Mouse (Mus musculus) kidney, embryonic 16.5 days (tissue): ENCODE data around the gene Rsph9. TPM values are rescaled to one million over a fixed set of nuclear protein-coding genes. Genes with fewer than 3 reads are reported as not detected.

Source experiments
- ATAC-seq: fragments of 200-750 bp; cut with Nextera tagmentation; 2 replicates; pipeline ENCODE4 v1.8.0; 2017; ENCODE audit warnings: moderate TSS enrichment; ENCODE audit not compliant: low FRiP score, low TSS enrichment
- H3K27ac ChIP-seq: fragments of 300-500 bp; sonication (generic); 2 replicates; pipeline ENCODE4 v1.5.1; 2014; ENCODE audit warnings: low read length
- H3K27me3 ChIP-seq: fragments of 300-500 bp; sonication (generic); 2 replicates; pipeline ENCODE4 v1.6.1; 2014; ENCODE audit warnings: low read length, control low read depth, mixed read lengths; ENCODE audit not compliant: insufficient read depth
- H3K36me3 ChIP-seq: fragments of 300-500 bp; sonication (generic); 2 replicates; pipeline ENCODE4 v1.6.1; 2014; ENCODE audit warnings: low read length, control low read depth, mixed read lengths; ENCODE audit not compliant: insufficient read depth
- H3K4me1 ChIP-seq: fragments of 300-500 bp; sonication (generic); 2 replicates; pipeline ENCODE4 v1.6.1; 2014; ENCODE audit warnings: low read length, control low read depth, mixed read lengths; ENCODE audit not compliant: insufficient read depth
- H3K4me2 ChIP-seq: fragments of 300-500 bp; sonication (generic); replicated peaks from 2 replicates; pipeline ENCODE4 v1.6.1; 2014; ENCODE audit warnings: low read depth, low read length
- H3K4me3 ChIP-seq: fragments of 300-500 bp; sonication (generic); 2 replicates; pipeline ENCODE4 v1.5.1; 2014; ENCODE audit warnings: mild to moderate bottlenecking, low read length
- H3K9ac ChIP-seq: fragments of 300-500 bp; sonication (generic); replicated peaks from 2 replicates; pipeline ENCODE4 v1.6.1; 2014; ENCODE audit warnings: low read length
- H3K9me3 ChIP-seq: fragments of 300-500 bp; sonication (generic); 2 replicates; pipeline ENCODE4 v1.6.1; 2016; ENCODE audit warnings: low read length, control low read depth
- WGBS: fragments of 180-500 bp; shearing (Covaris S2); extraction: QIAGEN DNeasy Blood & Tissue Kit; methylation state at CpG from one replicate; pipeline ENCODE4 v1.1.7; 2014; 5-methylcytosine and 5-hydroxymethylcytosine counted together
- polyA plus RNA-seq: library from polyadenylated mRNA; unstranded; fragments of >200 nt; fragmentation: Nextera tagmentation; extraction: Ambion mirVana; gene quantifications from 2 replicates; pipeline ENCODE4 v1.2.1, GENCODE M21; 2015

Gene Rsph9
- polyA plus RNA-seq, 1 experiment from 2014 or later = 16.5 TPM

DNA sequence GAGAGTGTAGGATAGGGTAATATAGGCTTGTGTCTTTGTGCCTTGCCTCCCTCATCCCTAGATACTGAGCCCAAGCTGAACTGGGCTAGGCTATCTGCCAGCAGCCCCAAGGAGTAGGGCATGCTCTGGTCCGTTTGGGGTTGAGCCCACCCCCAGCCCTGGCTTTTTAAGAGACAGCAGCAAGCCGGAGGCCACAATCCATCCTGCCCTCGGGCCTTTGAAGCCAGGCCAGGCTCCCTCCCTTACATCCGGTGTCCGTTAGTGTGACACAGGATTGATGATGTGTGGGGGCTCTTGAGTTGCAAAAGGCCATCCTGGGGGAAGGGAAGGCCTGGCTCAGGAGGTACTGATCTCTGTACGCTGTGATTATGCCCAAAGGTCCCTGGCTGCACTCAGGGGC is 17.4 kb downstream of the Rsph9 start:
- no peak overlapping the region for H3K4me3 ChIP-seq
- 29% methylated on average over 6 of the region's 6 CpGs for WGBS
- no peak overlapping the region for H3K27ac ChIP-seq
- H3K36me3 ChIP-seq = peaks cover 75% of the 10 kb centered on the region
- ATAC-seq = peak; percentile 16; the same call in 1 of the 2 replicates
- no peak overlapping the region for H3K9ac ChIP-seq
- H3K9me3 ChIP-seq = no peaks in the 10 kb centered on the region
- H3K27me3 ChIP-seq = no peaks in the 10 kb centered on the region
- no peak overlapping the region for H3K4me2 ChIP-seq
- H3K4me1 ChIP-seq = peaks cover 9% of the 10 kb centered on the region

DNA sequence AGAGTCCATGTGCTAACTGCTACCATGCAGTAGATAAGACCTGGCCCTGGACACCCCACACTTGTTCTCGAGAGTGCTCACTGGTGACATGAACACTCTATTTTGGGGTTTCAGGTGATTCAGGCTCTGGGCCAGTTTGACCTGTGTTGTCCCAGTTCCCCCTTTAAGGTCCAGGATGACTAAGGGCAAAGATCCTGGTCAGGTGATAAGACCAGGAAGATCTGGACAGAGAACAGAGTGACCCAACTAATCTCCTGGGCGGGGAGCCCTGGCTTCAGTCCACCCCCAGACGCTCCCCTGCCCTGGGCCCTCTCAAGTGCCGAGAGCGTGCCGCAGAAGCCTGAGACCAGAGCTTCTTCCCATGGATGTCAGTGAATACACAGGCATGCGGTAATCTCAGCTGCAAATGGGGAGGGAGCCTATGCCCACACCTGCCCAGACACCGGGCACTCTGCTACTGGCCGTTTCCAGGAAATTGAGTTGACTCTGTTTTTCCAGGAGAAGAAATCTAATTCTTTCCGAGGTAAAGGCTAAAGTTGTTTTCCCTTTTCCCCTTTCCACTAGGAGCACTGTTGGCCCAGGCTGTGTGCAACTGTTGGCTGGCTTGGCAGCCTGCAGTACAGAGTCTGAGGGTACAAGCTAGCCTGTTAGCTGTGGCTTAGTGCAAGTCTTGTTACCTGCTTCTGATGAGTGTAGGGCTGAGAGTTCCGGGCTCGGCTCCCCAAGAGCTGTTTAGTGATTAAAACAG is 19.9 kb downstream of the Rsph9 start:
- Histone ChIP-seq H3K36me3 (peaks cover 84% of the 10 kb centered on the region), H3K9ac (no peak overlapping the region), H3K27me3 (no peaks in the 10 kb centered on the region), H3K4me3 (no peak overlapping the region), H3K27ac (no peak overlapping the region), H3K4me2 (no peak overlapping the region), H3K9me3 (no peaks in the 10 kb centered on the region), H3K4me1 (peaks cover 9% of the 10 kb centered on the region)
- ATAC-seq = no peak
- 88% methylated on average over 12 of the region's 12 CpGs for WGBS

DNA sequence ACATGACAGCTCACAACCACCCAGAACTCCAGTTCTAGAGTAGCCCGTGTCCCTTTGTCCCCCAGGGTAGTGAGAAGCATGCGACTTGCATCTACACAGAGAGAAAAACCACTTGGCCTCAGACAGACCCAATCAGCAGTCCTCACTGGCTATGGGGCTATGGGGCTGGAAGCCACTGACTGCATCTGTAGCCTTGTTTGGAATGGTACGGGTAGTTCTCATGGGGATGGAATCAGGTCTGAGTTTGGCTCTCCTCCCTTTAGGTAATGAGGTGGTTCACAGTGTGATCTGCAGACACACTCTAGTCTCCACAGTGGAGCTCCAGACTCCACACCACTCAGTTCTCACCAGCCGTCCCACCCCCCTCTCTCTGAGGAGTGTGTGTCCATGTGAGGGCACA is 20.7 kb downstream of the Rsph9 start:
- Histone ChIP-seq H3K4me3 (no peak overlapping the region), H3K9me3 (no peaks in the 10 kb centered on the region), H3K27ac (no peak overlapping the region), H3K4me2 (no peak overlapping the region), H3K36me3 (peaks cover 81% of the 10 kb centered on the region), H3K9ac (no peak overlapping the region), H3K27me3 (no peaks in the 10 kb centered on the region), H3K4me1 (peaks cover 12% of the 10 kb centered on the region)
- 97% methylated on average over 4 of the region's 4 CpGs for WGBS
- ATAC-seq = no peak

DNA sequence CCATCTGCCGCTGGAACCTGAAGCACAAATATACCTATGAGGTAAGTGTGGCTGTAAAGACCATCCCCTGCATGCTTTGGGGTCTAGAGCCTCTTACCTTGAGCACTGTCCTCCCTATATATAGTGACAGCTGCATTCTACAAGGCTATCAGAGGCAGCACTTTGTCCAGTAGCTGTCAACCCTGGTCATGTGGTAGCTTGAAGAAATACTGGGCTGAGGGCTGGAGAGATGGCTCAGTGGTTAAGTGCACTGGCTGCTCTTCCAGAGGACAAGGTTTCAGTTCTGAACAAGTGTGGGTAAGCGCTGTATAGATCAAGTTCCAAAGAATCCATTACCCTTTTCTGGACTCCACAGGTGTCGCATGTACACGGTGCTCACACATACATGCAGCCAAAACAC is 21.2 kb downstream of the Rsph9 start:
- Histone ChIP-seq H3K27me3 (no peaks in the 10 kb centered on the region), H3K36me3 (peaks cover 81% of the 10 kb centered on the region), H3K9me3 (no peaks in the 10 kb centered on the region), H3K4me1 (peaks cover 17% of the 10 kb centered on the region), H3K4me3 (no peak overlapping the region), H3K27ac (no peak overlapping the region), H3K4me2 (no peak overlapping the region), H3K9ac (no peak overlapping the region)
- ATAC-seq = no peak
- WGBS = 92% methylated on average over 4 of the region's 4 CpGs

DNA sequence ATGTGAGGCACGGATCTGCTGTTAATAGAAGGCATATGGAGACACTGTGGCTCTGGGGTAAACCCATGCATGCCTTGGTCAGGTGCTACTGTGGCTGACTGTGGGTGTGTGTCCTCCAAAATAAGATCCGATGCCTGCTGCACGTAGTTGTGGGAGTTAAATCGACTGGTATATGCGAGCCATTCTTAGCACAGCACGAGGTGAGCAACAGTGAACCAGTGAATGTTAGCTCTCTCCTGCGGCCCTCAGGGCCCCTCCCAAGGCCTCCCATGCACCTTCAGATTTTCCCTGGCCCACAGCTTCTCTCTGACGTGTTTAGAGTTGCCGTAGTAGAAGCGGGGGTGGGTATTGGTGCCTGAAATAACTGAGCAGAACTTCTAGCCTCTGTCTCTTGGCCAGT is 24.4 kb downstream of the Rsph9 start:
- Histone ChIP-seq H3K27ac (no peak overlapping the region), H3K4me1 (peaks cover 18% of the 10 kb centered on the region), H3K27me3 (no peaks in the 10 kb centered on the region), H3K4me2 (no peak overlapping the region), H3K36me3 (peaks cover 49% of the 10 kb centered on the region), H3K9me3 (no peaks in the 10 kb centered on the region), H3K4me3 (no peak overlapping the region), H3K9ac (no peak overlapping the region)
- 92% methylated on average over 10 of the region's 10 CpGs for WGBS
- ATAC-seq = no peak

DNA sequence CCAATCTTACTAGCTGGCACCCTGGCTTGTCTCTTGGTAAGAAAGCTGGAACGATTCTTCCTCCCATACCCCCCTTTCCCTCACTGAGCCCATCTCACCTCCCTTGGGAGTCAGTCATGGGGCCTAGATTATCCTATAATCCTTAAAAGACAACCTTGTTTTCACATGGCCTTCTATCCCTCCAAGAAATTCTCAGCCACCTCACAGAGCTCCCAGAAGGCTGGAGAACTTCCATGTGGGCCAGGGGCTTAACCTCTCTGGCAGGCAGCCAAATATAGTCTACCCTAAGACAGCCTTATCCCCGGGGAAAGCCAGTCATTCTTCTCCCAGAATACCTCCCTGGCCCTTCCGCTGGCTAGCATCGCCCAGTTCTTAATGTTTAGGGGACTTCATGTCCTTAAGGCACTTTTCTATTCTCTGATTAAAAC is 25.6 kb downstream of the Rsph9 start:
- no peak overlapping the region for H3K9ac ChIP-seq
- H3K4me2 ChIP-seq = no peak overlapping the region
- H3K9me3 ChIP-seq = no peaks in the 10 kb centered on the region
- peaks cover 18% of the 10 kb centered on the region for H3K4me1 ChIP-seq
- H3K36me3 ChIP-seq = peaks cover 37% of the 10 kb centered on the region
- H3K27me3 ChIP-seq = no peaks in the 10 kb centered on the region
- WGBS = 43% methylated on average over 4 of the region's 4 CpGs
- H3K4me3 ChIP-seq = no peak overlapping the region
- peak overlapping the region; percentile 26; the same call in 1 of the 2 replicates for H3K27ac ChIP-seq
- ATAC-seq = no peak; the same call in 1 of the 2 replicates

DNA sequence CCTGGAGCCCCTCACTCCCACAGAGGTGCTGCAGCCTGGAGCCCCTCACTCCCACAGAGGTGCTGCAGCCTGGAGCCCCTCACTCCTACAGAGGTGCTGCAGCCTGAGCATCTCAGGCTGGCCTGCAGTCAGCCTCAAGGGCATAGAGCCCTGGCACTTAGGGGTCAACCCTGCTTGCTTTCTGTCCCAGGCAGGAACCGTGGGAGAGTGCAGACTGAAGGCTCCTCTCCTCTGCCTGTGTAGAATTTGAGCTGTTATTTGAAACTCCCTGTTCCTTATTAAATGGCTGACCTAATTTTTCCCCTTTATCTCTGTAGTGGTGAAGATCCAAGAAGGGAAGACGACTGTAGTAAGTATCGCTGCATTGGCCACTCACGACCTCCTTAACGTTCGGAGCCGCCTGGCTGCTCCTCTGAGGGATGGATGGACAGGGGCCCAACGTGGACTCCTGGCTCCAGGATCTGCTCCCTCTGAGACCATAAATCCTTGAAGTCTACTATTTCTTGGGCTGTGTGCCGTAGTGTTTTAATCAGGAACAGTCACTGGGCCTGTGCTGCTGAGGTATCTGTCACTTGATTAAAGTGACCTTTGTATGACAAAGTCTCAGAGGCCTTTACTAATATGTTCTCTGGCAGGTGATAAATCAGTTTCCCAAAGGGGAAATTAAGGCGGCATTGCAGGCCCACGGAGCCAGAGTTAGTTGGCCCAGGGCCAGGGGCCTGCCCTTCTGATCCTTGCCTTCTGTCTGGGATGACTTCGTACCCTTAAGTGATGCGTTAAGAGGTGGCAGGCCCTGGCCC is 26.2 kb downstream of the Rsph9 start:
- no peak overlapping the region for H3K9ac ChIP-seq
- no peaks in the 10 kb centered on the region for H3K27me3 ChIP-seq
- no peak overlapping the region for H3K4me2 ChIP-seq
- 27% methylated on average over 13 of the region's 13 CpGs for WGBS
- H3K27ac ChIP-seq = peak overlapping the region; percentile 26; the same call in 1 of the 2 replicates
- peaks cover 18% of the 10 kb centered on the region for H3K4me1 ChIP-seq
- no peaks in the 10 kb centered on the region for H3K9me3 ChIP-seq
- H3K4me3 ChIP-seq = no peak overlapping the region
- ATAC-seq = peak; percentile 70
- H3K36me3 ChIP-seq = peaks cover 31% of the 10 kb centered on the region

DNA sequence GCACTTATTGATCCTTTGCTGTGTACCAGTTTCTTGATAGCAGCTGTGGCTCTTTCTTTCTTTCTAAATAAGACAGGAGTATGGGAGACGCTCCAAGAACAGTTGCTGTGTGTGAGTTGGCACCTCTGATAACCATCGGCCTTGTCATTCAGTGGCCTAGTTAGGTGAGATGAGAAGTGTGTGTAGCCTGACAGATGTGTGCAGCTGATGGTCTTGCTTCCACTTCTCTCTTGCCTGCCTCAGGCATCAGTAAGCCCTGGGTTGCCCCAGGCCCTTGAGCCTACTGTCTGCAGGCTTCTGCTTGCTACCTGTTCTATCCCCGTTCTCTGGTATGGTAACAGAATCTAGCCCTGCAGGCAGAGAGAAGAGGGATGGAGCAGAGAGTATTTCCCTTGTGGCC is 27.1 kb downstream of the Rsph9 start:
- H3K4me1 ChIP-seq = peaks cover 21% of the 10 kb centered on the region
- no peak for ATAC-seq
- H3K9ac ChIP-seq = no peak overlapping the region
- no peaks in the 10 kb centered on the region for H3K27me3 ChIP-seq
- 87% methylated on average over 3 of the region's 3 CpGs for WGBS
- no peaks in the 10 kb centered on the region for H3K9me3 ChIP-seq
- no peak overlapping the region for H3K4me3 ChIP-seq
- peaks cover 23% of the 10 kb centered on the region for H3K36me3 ChIP-seq
- H3K4me2 ChIP-seq = no peak overlapping the region
- 0 out of 2 replicates have a peak overlapping the region, but pooled peaks have one; percentile 26 for H3K27ac ChIP-seq

DNA sequence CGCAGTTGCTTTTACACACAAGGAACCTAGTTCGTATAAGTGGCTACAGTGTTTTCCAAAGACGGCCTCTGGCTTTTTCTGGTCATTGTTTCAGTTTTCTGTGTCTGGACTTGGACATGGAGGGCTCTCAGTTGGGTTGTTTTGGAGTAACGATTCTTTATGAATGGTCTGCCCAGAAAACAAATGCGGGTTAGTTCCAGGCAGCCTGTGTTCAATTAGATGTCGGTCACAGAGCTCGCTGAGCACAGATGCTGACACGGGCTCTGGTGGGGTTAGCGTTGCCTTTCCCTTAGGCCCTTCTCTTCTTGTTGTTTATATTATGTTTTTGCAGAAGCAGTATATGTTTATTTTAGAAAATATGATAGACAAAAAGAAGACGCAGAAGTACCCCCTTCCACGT is 27.9 kb downstream of the Rsph9 start:
- no peaks in the 10 kb centered on the region for H3K9me3 ChIP-seq
- 84% methylated on average over 11 of the region's 11 CpGs for WGBS
- no peak overlapping the region for H3K27ac ChIP-seq
- no peak overlapping the region for H3K9ac ChIP-seq
- peaks cover 26% of the 10 kb centered on the region for H3K4me1 ChIP-seq
- H3K4me2 ChIP-seq = no peak overlapping the region
- H3K27me3 ChIP-seq = no peaks in the 10 kb centered on the region
- H3K36me3 ChIP-seq = peaks cover 21% of the 10 kb centered on the region
- H3K4me3 ChIP-seq = no peak overlapping the region
- no peak for ATAC-seq

DNA sequence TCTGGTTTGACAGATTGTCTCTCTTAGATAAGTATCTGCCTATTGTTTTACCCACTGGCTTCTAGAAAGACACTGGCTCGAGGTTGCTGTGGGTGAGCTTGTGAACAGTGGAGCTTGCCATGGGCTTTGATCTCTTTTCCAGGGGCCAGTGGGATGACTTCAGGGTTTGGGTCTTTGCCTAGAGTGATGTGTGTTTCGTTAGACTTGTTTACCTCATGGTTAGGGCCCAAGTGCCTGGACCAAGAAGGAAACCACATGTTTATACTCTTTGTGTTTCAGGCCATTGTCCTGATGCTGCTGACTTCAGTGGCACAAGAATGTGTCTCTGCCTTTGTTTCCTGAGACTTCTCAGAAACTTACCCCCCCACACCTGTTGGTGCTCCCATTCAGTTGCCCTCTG is 28.5 kb downstream of the Rsph9 start:
- no peak for ATAC-seq
- no peak overlapping the region for H3K9ac ChIP-seq

More for the DNA sequence above, 28.5 kb downstream of the Rsph9 start:
- Histone ChIP-seq H3K9me3 (no peaks in the 10 kb centered on the region), H3K4me2 (no peak overlapping the region), H3K4me3 (no peak overlapping the region), H3K36me3 (peaks cover 21% of the 10 kb centered on the region), H3K4me1 (peaks cover 26% of the 10 kb centered on the region), H3K27ac (no peak overlapping the region), H3K27me3 (no peaks in the 10 kb centered on the region)
- 39% methylated on average over 2 of the region's 2 CpGs for WGBS
